Mouse (Mus musculus) thymus, postnatal 25 days (tissue): ENCODE results near the gene Mindy3.
A peak's percentile ranks its signal among the peaks of the same experiment; 100 is the strongest.

Experiments used
- DNase-seq: peaks from one replicate; pipeline ENCODE4 v3.0.0; 2022

Mindy3 gene

DNA sequence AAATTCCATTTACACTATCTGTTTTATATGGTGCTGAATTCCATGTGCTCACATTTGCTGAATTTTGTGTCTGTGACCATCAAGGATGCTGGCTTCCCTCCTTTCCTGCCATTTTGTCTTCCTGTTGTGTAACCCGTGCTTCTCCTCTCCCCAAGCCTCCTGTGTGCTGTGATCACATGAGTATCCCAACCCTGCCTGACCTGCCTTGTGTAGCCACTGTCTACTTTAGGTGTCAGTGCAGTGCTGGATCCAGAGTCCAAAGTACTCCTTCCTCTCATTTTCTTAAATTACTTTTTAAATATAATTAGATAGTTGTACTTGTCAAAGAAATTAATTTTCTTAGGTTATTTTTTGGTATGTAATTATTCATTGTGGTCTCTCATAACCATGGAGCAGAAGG is 51.3 kb downstream of the Mindy3 start:
- DNase-seq = no peak

DNA sequence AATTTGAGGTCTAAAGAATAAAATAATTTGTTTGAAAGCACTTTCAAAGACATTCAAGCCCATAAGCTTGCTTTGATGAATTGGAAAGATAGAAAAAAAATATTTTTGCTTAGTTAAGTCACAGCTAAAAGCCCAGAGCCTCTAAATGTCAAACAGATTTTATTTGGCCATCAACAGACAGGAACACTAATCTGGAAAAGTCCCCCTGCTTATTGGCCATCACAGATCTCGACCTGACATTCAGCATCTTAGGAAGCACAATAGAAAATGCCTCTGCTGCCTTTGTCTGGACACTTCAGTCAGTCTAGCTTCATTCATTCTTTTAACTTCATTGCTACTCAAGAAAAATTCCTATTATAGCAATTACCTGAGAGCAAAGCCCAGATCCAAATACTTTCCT is 58.0 kb downstream of the Mindy3 start:
- no peak for DNase-seq

DNA sequence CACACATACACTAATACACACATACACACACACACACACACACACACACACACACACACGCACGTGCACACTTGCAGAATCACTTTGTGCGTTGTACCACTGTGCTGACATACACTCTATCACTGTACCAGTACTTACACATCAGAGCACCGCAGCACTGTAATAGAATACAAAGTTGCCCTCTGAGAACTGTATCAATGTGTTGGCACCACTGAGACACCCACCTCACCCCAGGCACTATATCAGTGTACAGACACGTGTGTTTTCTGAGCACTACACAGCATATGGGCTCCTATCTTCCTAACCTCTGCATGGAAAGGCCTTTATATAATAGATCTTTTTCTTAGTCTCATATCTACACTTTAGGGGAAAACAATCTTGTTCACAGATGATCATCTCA is 64.4 kb downstream of the Mindy3 start:
- DNase-seq = no peak

DNA sequence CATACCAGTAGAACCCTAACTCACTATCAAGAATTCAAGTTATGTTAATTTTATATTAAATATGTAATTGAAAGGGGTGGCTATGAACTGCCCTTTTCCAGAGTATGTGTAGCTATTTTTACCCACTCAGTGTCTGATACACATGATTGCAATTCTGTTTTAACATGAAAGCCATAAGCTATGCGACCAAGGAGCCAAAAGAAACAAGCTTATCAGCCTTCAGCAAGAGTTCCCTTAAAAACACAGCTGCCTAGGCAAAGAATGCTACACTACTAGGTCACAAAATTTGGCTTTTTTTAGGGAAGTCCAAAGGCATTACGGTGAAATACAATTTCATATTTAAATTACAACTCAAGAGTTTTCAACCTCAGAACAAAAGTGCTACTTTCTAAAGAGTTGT is 70.4 kb downstream of the Mindy3 start:
- no peak for DNase-seq

DNA sequence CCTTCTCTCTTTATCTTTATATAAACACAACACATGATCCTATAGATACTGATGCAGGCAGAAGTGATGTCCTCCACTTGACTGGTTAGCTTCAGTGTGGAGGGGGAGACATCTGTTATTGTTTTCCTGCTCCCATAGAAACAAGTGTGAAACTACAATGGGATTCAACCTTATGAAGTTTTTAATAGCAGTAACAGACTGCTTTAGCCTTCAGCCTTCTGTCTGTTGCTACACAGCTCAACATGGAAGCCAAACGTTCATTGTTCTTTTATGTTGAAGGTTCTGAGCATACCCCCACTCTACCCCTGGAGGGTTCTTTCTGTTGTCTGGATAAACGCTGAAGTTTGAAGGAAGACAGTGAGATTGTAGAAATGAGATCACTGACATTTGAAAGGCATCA is 87.3 kb downstream of the Mindy3 start:
- DNase-seq = no peak

DNA sequence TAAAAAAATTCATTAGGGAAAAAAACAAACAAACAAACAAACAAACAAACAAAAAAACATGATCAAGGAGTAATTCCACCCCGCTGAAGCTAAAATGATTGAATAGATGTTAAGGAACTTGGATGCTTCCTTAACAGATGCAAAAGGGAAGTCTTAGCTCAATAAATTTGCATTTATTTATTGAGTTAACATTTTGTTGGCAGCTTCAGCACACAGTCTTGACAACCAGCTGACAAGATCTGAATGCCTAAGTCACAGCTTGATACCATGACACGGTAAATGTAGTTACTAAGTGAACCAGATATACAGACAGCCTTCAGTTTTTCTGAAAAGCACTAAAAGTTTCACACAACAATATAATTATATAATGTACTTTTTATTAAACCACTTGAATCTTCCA is 89.7 kb downstream of the Mindy3 start:
- no peak for DNase-seq

DNA sequence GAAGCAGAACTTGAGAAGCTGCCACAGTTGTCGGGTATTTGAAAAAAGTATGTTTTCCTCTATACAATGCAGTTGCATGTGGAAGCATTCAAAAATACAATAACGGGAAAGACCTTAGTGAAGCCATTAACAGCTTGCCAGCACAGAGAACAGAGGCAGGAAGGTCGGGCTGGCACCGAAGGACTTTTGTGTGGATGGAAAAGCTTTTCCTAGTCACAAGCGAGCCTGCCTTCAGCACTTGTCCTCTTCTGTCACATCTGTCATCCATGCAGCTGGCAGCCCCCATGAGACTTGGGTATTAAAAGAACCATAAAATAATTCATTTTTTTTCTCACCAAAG is 90.2 kb downstream of the Mindy3 start:
- no peak for DNase-seq

DNA sequence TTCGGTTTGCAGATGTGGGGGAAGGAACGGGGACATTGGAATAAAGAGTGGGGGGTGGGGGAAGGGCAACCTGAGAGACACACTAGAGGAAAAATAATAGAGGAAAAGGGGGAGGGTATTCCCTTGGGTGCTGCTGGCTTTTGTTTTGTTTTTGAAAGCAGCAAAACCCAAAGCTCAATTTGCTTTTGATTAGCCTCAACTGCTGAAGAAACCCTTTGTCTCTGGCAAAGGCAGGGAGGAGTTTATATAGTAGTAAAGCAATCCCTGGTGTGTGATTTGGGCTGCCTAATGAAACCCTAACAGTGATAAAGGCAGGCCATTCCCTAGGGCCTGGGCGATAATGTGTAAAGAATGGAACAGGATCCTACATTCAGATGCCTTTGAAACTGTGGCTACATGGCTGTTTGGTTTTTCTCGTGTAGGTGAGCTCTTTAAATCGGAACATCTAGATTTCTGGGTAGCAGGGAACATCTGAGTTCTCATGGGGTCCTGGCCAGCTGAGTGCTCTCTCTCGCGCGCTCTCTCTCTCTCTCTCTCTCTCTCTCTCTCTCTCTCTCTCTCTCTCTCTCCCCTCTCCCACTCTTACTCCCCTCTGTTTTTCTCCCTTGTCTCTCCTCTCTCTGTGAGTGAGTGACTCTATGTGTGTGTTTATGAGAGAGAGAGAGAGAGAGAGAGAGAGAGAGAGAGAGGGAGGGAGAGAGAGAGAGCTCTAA is 90.8 kb downstream of the Mindy3 start:
- DNase-seq = no peak

DNA sequence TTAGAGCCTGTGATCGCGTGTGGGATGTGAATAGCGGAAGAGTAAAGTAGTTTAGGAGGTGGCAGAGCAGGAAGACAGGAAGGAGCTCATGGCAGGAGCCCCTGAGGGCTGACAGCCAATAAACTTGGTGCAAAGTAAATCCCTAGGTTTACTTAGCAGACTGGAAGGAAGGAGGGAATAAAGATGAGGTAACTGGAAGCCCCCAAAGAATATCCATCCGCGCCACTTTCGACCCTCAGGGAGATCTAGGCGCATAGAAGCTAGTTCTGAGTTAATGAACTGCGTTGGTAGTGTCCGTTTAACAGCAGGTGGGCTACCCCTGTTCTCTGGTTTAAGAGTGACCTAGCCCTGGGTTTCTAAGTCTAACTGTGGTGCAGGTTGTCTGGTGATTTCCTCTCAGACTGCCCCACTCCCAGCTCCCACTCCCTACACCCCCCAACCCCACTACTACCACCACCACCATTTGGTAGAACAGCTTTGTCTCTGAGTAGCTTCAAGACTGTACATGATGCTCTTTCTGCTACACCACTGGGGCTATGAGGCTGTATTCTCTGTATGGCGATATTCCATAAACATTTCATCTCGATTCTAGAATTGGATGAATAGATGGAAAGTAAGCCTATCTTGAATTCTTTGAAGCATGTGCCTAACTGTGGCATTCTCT is 91.4 kb downstream of the Mindy3 start:
- DNase-seq = no peak

DNA sequence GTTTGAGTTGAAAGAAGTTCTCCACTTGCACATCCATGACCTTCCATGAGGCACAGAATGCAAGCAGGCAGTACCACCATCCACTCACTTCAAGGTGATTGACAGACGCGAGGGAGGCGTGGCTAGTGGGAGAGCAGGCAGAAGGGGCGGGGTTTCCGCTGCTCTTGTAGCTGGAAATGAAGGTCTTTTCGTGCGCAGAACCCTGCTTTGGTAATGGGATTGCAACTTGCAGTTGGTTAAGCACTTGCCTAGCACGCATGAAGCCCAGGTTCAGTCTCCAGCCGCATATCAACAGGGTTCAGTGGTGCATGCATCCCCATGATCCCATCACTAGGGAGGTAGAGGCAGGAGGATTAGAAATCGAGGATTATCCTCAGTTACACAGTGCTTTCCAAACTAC is 92.1 kb downstream of the Mindy3 start:
- DNase-seq = peak; percentile 67

DNA sequence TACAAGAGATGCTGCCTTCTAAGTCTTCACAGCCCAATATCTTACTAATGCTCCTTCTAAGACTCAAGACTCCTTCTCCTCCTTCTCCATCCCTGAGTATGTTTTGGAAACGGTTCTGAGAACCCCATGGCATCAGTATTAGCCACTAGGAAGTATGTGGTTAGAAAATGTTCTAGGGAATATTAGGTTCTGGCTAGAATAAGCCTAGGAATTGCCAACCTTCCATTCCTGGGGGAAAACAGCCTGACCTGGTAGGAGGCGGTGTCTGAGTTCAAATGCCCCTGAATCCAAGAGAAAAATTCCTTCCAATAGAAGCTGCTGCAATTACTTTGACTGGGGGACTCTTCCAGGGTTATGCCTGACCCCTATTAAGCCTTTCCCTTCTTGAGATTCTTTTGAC is 93.4 kb downstream of the Mindy3 start:
- DNase-seq = no peak

DNA sequence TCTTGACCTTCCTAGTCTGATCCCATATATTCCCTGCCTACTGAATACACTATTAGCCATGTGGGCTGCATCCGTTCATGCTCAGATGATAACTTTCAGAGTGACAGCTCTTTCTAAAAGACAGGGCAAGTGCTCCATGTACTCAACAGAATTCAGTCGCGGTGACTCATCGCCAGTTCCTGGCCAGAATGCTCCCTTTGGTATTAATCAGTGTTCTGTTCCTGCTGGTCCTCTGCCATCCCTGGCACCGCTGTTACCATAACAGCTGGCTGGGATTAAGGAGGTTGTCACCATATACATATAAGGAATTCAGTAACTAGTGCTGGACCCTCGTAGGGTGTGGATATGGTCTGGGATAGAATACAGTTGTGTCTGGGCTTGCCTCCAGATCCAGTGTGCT is 93.9 kb downstream of the Mindy3 start:
- DNase-seq = no peak

DNA sequence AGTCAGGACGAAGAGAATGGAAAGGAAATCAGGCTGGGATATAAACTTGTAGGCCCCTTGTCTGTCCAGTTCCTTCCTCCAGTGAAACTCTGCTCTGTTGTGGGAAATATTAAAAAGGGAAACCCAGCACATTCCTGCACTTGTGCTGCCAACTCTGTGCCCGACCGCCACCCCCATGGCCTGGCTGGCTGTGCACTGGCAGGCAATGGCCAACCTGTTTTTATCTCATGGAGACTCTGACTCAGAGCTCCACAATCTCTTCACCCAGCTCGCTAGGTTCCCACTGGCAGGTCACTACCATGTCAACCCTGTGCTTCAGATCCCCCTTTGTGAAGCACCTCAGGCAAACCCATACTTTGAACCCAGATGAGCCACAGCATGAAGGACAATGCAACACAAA is 98.4 kb downstream of the Mindy3 start:
- DNase-seq = no peak

DNA sequence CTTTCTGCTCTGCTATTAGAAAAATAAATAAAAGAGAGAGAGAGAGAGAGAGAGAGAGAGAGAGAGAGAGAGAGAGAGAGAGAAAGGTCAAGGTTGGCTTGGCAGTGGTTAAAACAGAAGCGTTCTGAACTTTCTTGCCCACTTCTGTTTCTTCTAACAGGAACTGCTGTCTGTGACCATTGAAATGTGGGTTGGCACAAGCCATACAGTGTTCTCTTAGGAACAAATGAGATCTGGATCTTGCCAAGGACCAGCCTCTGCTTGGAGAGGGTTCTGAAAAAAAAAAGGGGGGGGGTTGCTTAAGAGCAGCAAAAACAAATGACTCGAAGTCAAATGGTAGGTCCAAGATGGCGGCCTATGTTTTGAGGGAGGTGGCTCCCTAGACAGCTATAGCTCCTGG is 100.6 kb downstream of the Mindy3 start:
- no peak for DNase-seq

DNA sequence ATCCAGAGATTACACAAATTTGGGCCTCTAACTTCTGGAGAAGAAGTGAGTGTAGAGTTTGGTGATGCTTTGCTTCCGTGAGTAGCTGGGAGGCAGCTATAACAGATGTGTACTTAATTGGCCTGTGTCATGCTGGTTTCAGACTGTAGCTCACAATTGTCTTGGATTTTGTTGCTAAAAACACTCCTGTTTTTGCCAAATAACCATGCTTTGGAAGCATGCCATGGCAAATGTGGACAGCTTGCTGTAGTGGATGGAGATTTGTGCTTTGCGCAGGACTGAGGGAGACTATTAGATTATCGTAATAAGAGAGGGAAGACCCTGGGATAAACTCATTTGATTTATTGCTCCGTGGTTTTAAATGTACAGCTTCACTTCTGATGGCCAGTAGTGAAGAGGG is 101.2 kb downstream of the Mindy3 start:
- DNase-seq = no peak

DNA sequence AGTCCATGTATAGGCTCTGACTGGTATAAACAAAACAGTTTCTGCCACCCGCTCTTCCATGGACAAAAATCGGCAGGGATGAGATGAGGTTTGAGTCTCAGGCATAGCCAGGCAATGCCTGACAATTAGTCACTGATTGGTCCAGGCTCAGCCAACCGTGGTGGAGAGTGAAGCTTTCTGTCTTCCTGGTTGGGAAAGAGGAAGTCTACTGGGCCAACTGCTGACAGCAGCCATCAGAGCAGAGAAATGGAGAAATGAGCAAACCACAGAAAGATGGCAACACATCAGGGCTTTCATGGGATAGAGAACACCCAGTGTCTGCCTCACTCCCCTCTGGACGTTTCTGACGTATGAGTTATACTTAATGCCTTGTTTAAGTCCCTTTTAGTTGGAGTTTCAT is 101.9 kb downstream of the Mindy3 start:
- no peak for DNase-seq

DNA sequence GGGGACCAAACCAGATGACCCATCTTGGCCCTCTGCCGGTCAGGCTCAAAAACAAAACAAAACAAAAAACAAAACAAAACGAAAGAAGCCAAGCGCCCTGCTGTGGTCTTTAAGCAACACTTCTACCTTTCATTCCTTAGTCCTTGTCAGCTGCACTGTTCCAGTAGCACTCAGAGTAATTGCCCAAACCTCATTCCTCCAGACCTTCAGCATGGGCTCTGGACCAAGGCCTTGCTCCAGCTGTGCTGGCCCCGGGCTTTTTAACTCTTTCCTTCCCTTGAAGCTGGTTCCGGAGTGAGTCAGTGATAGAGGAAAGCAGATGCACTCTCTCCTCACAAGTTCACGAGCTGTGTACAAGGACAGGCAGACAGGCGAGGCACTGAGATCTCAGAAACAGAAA is 102.9 kb downstream of the Mindy3 start:
- DNase-seq = no peak

DNA sequence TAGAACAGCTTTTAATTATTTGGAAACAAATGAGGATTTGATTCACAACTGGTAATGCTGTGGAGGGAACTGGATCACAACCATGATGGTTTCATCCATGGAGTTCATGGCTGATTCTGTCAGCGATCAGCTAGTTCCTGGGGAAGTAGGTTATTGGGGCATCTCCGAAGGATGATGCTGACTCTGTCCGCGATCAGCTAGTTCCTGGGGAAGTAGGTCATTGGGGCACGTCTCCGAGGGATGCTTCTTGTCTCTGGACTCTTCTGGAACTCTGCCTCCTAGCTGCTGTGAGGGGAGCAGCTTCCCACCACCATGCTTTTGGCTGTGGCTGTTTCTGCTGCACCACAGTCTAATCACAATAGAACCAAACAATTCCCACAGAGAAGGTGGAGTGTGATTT is 105.2 kb downstream of the Mindy3 start:
- no peak for DNase-seq

DNA sequence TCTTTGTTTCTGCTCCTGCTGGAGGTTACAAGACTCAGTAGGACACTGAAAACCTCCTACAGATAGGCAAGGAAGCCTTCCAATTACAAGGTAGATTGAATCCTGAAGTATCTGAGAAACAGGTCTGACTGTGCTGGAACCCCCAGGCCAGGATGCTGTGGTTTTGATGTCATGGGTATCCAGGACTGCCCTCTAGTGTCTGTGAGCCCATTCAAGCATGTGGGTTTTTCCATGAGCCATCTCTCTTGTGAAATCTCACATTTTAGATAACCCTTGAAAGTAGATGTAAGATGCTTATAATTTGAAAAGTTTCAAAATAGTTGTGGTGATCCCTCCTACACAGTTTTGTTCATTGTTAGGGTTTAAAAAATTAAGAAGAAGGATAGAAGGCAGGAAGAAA is 110.8 kb downstream of the Mindy3 start:
- no peak for DNase-seq

DNA sequence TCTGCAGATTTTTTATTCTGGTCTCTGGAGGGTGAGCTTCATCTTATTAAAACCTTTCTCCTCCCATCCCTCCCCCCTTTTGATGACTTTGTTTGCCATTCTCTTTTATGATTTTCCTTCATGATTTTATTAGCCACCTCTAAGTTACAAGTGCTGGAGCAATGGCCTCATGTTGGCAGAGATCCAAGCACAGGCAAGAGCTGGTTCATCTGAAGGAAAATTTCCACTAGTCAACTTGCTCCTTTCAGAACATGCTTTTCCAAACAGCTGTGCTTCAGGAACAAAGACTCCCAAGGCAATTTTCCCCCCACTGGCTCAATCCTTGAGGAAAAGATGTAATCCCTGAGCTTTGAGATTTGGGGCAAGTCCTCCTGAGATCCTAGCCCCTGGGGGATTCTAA is 112.0 kb downstream of the Mindy3 start:
- no peak for DNase-seq

DNA sequence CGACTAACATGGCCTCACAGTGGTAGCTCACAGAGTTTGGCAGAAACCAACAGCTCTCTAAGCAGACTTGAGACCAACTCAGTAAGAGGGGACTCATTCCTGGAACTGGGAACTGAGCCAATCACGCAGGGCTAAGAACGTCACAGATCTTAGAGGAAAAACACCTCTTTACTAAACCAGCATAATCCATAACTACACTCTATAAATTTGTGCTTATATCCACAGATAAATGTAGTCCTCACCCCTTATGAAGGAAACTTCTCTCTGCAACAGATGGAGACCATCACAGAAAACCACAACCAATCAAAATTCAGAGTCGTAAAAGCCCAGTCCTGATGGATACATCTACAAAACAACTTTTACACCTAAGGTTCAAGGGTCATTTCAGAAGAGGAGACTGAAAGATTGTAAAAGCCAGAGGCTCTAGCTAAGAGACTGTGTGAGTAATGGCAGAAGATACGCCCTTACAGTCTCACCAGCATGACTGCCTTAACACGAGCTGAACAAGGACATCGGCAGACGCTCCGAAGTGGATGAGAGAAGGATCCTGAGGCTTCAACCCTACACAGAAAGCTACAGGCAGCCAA is 114.1 kb downstream of the Mindy3 start:
- no peak for DNase-seq

DNA sequence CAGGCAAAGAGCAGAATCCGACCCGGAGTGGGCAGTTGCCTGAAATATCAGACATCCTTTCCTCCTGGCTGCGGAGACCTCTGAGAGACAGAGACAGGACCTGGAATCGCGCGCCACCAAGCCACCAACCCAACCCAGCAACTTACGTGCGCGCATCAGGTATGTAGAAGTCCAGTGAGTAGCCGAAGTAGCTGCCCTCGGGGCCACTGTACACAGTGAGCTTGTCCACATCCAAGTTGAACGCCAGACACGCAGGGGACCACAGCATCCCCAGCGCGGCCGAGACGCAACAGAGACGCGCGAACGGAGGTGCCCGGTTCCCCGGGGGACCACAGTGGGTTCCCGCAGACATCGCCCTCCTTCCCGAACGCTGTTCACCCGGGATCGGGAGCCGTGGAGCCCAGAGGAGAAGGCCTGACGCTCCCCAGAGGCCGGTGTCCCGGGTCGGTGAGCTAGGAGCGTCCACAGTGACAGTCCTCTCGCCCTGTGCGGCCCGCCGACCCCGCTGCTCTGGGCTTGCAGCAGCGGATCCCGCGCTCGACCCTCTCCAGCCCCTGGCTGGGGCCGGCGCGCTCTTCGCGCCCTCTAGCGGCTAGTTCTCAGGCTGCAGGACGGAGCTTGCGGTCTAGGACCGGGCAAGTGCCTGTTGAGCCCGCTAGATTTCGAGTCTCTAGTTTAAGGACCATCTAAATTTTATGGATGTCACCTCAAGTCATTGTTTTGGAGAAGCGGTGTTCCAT is 117.7 kb downstream of the Mindy3 start, which contains the start of gene Itga8:
Gene Itga8 (minus strand): TSS at position 492 of the 740 bp plus-strand sequence.
- DNase-seq = peak; percentile 72

DNA sequence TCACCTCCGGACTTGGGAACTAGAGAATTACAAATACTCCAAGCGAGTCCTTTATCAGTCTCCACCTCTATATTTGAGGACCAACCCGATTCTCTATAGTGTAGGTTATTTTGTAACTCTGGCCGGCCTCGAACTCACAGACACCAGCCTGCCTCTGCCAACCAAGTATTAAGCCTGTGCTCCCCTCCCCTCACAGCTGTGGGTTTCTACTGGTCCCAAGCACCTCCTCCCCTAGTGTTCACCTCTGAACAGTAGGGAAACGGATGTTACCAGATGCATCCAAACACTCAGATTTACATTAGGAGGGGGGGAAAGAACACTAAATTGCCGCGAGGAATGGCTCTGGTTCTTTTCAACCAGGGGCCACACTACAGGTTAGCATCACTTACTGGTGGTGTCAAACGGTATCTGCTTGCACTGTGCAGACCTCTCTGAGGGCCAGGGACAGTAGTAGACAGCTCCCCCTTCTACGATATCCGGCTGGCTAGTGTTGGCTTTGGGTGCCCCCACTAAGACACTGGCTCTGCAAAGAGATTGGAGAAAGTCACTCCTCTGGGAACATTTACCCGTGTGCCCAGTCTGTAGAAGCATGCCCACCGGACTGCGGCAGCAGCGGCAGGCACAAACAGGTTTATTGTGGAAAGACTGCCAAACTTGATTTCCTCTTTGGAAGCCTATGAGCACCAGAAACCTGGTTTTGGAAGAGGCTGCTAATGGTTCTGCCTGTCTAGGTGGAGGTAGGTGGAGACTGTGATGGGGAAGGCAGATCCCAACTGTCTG is 118.6 kb downstream of the Mindy3 start:
- no peak for DNase-seq
